Mouse (Mus musculus) left cerebral cortex, adult 2 months (tissue): Measurements from ENCODE around the gene Exoc6b. TPM values are rescaled to one million over a fixed set of nuclear protein-coding genes. Genes with fewer than 3 reads are reported as not detected.

ENCODE experiments used
- DNase-seq, 2 experiments: peaks; one replicate each; pipeline ENCODE4 v3.0.0; 2021 to 2022; ENCODE audit warnings: low spot score in 2 of 2, mixed read lengths in 1 of 2; ENCODE audit errors: extremely low spot score in 1 of 2
- H3K27ac ChIP-seq: fragments of 200-600 bp; 2 replicates; pipeline ENCODE4 v1.8.1; 2022
- H3K4me3 ChIP-seq: fragments of 200-600 bp; 2 replicates; pipeline ENCODE4 v1.8.1; 2022
- CTCF ChIP-seq: fragments of 200-600 bp; IDR thresholded peaks from 2 replicates; pipeline ENCODE4 v1.8.1; 2022; ENCODE audit warnings: antibody characterized with exemption, mild to moderate bottlenecking, moderate library complexity
- intact Hi-C: fragments of 180-260 bp; cut with DNase I; formaldehyde crosslinking; loops from one replicate; pipeline ENCODE4 v1.15.1; 2025
- total RNA-seq, 2 experiments: library from RNA; stranded (reverse); gene quantifications; 2 replicates each; pipeline ENCODE4 v1.2.3; 2021

The Exoc6b gene
- total RNA-seq, 2 experiments from 2014 or later, result 85.0 to 93.3 TPM

DNA sequence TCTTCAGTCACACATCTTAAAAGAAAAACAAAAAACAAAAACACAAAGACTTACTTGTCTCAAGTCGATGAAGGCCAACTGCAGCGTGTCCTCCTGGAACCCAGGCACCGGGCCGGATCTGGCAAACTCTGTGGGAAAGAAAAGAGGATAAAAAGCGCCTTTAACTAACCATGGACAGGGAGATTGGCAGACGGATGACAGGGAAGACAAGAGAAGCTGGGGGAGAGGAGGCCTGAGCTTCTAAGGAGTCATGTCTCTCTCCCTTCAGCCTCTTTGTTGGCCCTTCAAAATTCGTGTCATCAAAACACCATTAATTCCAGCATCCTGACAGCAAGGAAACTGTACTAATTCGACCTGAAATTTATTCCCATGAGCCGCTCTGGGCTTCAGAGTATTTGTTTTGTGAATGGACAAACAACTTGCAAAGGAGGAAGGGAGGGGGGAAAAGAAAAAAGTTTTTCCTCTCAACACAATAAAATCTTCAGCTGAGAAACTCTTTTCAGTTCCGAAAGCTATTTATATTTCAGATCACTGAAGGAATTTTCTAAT lies 322.4 kb downstream of the Exoc6b start:
- no peak for DNase-seq
- intact Hi-C loops, result no loop called here
- Histone ChIP-seq H3K4me3 (no peak overlapping the region), H3K27ac (no peak overlapping the region)
- TF ChIP-seq CTCF, result no peak

DNA sequence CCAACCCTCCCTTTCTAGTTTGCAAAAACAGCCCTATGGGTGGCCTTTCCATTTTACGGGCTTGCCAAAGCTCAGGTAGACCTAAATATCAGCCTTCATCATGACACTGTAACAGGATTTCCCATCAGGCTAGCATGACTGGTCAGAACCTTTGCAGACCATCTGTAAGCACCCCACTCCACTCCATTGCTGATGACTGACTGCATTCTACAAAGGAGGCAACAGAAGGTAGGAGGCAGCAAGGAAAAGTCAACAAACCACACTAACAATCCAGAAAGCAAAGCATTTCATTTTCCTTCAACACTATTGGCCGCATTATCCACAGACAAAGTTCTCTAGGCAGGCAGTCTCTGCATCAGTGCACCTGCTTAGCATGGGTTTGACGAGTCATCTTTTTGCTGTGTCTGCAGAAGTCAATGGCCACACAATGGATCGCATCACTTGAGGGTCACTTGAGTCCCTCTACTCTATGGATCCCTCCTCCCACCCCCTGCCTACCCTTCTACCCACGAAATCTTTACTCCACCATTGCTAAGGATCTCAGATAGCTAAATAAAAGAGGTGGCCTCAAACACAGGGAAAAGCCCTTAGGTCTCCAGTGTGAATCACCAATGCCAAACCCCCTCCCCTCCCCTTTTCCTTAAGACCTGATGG lies 323.0 kb downstream of the Exoc6b start:
- TF ChIP-seq CTCF, result no peak
- intact Hi-C loops, result no loop called here
- no peak overlapping the region for H3K4me3 ChIP-seq
- DNase-seq, result no peak
- no peak overlapping the region for H3K27ac ChIP-seq

DNA sequence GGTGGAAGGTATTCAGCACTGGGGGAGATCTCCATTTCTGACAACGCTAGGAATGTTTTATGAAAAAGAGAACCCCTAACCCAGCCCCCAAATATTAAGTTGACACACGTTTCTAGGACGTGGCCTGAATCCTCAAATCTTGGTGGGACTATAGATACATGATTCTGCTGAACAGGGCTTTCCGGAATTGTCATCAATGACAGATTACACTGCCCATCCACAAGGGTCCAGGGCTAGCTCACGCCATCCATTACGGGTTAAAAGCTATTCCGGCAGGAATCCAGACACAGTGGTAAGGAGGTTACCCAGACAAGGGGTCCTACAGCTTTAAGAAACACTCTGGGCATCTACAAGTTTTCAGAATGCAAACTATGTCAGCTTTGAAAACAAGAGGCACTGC lies 323.7 kb downstream of the Exoc6b start:
- no peak for TF ChIP-seq CTCF
- intact Hi-C loops, result no loop called here
- Histone ChIP-seq H3K4me3 (no peak overlapping the region), H3K27ac (no peak overlapping the region)
- DNase-seq, result no peak

DNA sequence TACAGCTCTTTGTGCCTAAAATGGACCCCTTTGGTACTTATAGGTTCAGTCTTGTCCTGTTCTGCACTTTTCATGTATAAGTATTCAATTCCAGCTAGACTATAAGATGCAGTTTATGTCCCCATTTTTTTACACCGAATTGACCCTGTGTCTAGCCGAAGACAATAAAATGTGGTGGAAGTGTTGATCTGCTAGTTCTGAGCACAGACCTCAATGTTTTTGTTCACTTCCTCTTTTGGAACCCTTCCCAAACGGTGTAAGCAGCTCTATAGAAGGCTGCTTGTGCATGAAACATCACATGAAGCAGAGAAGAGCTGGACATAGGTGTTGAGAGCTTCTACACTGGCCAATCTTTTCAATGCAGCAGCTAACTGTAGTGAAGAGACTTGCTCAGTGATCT lies 327.1 kb downstream of the Exoc6b start:
- no peak for DNase-seq
- intact Hi-C loops, result no loop called here
- no peak overlapping the region for H3K4me3 ChIP-seq
- no peak for TF ChIP-seq CTCF
- H3K27ac ChIP-seq, result no peak overlapping the region

DNA sequence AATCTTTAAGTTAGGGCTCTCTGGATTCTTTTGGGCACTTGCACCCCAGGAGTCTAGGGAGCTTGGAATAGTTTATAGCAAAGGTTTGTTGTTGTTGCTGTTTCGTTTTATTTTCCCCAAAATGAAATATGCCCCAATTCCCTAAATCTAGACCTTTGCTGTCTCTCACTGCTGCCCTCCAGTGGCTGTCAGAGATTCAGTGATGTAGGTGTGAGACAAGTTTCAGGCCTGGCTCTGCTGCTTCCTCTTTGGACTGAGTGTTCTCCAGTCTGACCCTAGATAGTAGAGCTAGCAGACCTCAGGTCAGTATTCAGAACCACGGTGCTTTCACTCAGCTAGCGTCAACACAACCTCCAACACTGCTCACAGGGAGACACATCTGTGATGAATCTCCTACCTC lies 332.4 kb downstream of the Exoc6b start:
- peak; percentile 26 to 38 for DNase-seq
- peak; percentile 74 for TF ChIP-seq CTCF
- intact Hi-C loops, result loop anchor here (10.0 kb wide), 1 partner anchor 412 kb away; no protein-coding TSS in a partner anchor
- H3K4me3 ChIP-seq, result no peak overlapping the region
- no peak overlapping the region for H3K27ac ChIP-seq

DNA sequence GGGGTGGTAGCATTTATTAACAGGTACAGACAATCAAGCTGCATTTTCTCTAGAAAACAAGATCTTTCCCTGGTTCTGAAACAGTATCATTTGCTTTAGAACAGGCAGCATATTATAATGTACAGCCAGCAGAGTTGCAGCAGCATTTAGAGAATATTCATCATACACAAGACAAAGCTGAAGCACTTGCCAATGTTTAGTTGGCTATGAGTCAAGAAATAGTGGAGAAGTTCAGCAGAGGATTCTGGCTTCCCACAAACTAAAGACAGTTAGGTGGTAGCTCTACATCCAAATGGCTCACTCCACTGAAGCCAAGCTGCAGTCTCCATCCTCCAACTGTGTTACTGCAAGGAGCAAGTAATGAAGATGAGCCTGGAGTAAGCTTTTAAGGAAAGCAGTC lies 342.4 kb downstream of the Exoc6b start:
- Histone ChIP-seq H3K27ac (no peak overlapping the region), H3K4me3 (no peak overlapping the region)
- no peak for DNase-seq
- TF ChIP-seq CTCF, result no peak
- intact Hi-C loops, result no loop called here

DNA sequence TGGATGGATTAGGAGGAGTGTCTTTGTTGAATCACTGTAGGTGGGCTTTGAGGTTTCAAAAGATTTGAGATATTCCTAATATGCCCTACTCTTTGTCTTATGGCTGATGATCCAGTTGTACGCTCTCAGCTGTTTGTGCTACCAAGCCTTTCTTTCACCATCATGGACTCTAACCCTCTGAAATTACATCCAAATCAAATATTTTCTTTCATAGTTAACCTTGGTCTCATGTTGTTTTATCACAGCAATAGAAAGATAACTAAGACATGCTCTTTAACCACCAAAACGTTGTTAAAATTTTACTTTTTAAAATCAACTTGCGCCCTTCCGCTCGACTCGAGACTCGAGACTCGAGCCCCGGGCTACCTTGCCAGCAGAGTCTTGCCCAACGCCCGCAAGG lies 356.1 kb downstream of the Exoc6b start:
- TF ChIP-seq CTCF, result no peak
- no peak overlapping the region for H3K4me3 ChIP-seq
- H3K27ac ChIP-seq, result no peak overlapping the region
- intact Hi-C loops, result no loop called here
- DNase-seq, result no peak

DNA sequence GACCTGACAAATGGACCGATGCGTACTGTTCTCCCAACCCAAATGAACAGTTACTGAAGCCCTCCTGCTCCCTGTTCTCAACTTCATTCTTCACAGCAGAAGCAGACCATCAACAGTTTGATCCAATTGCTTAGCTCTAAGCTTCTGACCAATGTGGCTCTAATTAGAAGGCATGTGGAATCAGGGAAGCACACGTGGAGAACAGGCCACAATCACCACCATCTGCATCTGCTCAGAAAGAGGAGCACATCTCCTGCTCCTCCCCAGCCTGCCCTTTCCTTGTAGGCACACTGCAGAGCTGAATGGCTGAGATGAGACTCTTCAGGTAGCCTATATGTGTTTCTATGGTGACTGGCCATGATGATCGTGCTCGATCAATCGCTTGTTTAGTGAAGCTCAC lies 358.5 kb downstream of the Exoc6b start:
- no peak for DNase-seq
- Histone ChIP-seq H3K4me3 (no peak overlapping the region), H3K27ac (no peak overlapping the region)
- no peak for TF ChIP-seq CTCF
- intact Hi-C loops, result no loop called here

DNA sequence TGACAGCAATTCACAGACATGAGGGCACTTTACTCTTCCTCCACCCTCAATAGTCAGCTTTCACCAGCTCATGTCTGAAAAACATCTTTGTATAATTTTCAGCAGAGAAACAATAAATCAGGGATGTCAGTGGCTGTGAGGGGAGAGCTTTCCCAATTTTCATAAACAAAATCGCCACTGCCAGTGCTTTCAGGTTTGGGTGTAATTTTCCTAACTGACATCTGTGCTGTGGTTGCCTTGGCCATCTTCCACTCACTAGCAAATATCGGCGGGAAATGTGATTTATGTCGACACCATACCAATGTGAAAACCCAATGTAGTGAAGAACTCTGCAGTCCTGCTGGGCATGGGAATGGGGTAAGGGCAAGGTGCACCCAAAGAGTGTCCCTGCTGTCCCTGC lies 360.7 kb downstream of the Exoc6b start:
- no peak overlapping the region for H3K27ac ChIP-seq
- intact Hi-C loops, result no loop called here
- TF ChIP-seq CTCF, result no peak
- DNase-seq, result no peak
- no peak overlapping the region for H3K4me3 ChIP-seq

DNA sequence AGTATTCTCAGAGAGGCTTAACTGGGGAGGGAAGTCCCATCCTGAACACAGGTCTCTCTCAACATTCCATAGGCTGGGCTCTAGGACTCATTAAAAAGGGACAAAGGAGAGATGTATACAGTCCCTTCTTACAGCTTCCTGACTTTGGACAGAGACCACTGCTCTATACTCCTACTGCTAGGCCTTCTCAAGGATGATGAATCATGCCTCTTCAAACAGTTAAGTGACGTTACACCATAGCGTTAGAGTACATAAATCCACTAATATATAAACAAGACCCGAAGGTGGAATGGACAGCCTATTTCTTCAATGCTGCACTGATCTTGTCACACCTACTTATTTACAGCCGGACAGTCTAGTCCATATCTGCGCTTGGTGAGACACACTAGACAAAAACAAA lies 369.7 kb downstream of the Exoc6b start:
- Histone ChIP-seq H3K27ac (no peak overlapping the region), H3K4me3 (no peak overlapping the region)
- no peak for TF ChIP-seq CTCF
- no peak for DNase-seq
- intact Hi-C loops, result no loop called here

DNA sequence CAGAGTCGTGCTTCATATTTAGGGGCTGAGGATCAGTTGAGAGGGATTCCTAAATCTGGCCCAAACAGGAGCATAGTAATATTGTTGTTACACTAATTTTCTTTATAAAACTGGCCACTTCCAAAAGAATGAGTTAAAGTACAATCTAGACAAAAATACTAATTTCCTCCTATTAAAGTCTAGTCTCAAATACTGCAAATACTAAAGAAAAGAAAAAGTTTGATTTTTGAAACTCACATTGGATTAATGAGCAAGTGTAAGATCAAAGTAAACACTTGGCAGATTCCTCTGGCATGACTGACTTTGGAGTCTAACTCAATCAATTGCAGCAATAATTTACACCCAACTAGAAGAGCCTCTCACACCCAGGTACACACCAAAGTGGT lies 371.0 kb downstream of the Exoc6b start:
- TF ChIP-seq CTCF, result no peak
- Histone ChIP-seq H3K27ac (no peak overlapping the region), H3K4me3 (no peak overlapping the region)
- DNase-seq, result no peak
- intact Hi-C loops, result no loop called here

DNA sequence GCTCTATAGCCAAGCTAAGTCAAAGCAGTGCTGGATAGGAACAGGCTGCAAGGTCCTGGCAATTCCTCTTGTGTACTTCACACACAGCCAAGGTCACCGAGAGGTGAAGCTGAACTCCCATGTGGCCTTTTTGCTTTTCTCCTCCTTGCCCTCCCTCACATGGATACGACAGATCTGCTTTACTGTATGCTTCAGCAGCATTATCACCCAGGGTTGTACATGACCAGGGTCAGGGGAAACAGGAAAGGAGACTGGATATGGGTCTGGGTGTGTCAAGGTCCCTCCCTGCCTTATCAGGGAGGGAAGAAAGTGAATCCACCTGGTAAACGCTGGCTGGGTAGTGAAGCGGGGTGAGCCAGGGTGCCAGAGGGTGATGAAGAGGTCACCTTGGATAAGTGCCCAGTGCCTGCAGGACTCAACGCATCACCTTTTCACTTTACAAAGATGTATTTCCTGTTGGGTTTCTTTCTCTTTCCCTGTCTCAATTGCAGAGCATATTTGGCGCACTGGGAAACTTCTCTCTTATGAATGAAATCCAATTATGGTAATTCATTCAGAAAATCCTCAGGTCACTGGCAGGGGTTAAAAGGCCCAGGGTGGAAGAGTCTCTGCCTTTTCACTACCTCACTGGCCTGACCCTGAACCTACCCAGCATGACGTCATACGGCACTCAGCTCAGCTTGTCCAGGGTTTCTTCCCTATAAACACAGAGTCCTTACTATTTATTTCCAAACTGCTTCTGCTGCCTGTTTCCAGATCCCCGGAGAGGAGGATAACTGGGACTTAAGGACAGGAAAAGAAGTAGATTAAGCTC lies 371.6 kb downstream of the Exoc6b start:
- intact Hi-C loops, result no loop called here
- Histone ChIP-seq H3K4me3 (no peak overlapping the region), H3K27ac (no peak overlapping the region)
- no peak for DNase-seq
- no peak for TF ChIP-seq CTCF

DNA sequence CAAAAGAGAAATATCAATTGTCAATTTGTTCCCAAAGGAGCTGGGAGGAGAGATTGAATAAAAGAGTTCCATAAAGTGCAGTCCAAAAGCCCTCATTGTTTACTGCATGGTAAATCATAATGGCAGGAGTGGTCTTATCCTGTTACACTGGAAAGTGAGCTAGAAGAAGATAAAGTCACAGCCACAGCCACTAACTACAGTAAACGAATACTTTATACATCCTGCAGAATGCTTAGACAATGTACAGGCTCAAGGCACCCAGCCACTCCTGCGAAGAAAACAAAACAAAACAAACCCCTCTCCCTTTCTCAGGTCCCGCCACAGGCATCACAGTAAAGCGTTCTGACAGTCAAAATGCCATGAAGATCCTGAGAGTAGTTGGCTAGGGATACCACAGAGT lies 375.5 kb downstream of the Exoc6b start:
- no peak overlapping the region for H3K4me3 ChIP-seq
- no peak for DNase-seq
- intact Hi-C loops, result no loop called here
- TF ChIP-seq CTCF, result no peak
- H3K27ac ChIP-seq, result no peak overlapping the region
